Mouse (Mus musculus) cerebellum, adult 8-10 months (tissue): ENCODE results near the gene 2610002M06Rik.

ENCODE experiments used
- DNase-seq: peaks from one replicate; pipeline ENCODE4 v3.0.0; 2022

Gene 2610002M06Rik

GRCm38 (mm10) chrX:107816218-107816554 is at the start of gene 2610002M06Rik:
2610002M06Rik (minus strand) TSS chrX:107816334.
- peak; percentile 75 for DNase-seq

GRCm38 (mm10) chrX:107858165-107858564 is 42.0 kb upstream of the 2610002M06Rik start:
- DNase-seq, result no peak

GRCm38 (mm10) chrX:107816726-107817125 is 592 bp upstream of the 2610002M06Rik start:
- DNase-seq, result no peak

GRCm38 (mm10) chrX:107815502-107816217 is 474 bp downstream of the 2610002M06Rik start:
- DNase-seq, result peak; percentile 52

GRCm38 (mm10) chrX:107812120-107812519 is 4.0 kb downstream of the 2610002M06Rik start:
- DNase-seq, result no peak

GRCm38 (mm10) chrX:107796919-107797318 is 19.2 kb downstream of the 2610002M06Rik start:
- no peak for DNase-seq

- DNase-seq, result no peak
These were observed 20.3 kb downstream of the 2610002M06Rik start for GRCm38 (mm10) chrX:107795785-107796184.

GRCm38 (mm10) chrX:107792290-107792689 is 23.8 kb downstream of the 2610002M06Rik start, which contains the start of gene Tent5d:
Tent5d (plus strand) TSS chrX:107792590.
- no peak for DNase-seq

- no peak for DNase-seq
These were observed 25.2 kb downstream of the 2610002M06Rik start for GRCm38 (mm10) chrX:107790750-107791493.

GRCm38 (mm10) chrX:107790136-107790535 is 26.0 kb downstream of the 2610002M06Rik start:
- DNase-seq, result no peak

- no peak for DNase-seq
These were observed 48.2 kb downstream of the 2610002M06Rik start for GRCm38 (mm10) chrX:107767896-107768295.
